Mouse (Mus musculus): Measurements from ENCODE around the gene Gm42742. TPM values are rescaled to one million over a fixed set of nuclear protein-coding genes. Genes with fewer than 3 reads are reported as not detected.
A peak's percentile ranks its signal among the peaks of the same experiment; 100 is the strongest.

The Gm42742 gene
- polyA plus RNA-seq, 1 experiment from 2014 or later: 50.8 TPM

DNA sequence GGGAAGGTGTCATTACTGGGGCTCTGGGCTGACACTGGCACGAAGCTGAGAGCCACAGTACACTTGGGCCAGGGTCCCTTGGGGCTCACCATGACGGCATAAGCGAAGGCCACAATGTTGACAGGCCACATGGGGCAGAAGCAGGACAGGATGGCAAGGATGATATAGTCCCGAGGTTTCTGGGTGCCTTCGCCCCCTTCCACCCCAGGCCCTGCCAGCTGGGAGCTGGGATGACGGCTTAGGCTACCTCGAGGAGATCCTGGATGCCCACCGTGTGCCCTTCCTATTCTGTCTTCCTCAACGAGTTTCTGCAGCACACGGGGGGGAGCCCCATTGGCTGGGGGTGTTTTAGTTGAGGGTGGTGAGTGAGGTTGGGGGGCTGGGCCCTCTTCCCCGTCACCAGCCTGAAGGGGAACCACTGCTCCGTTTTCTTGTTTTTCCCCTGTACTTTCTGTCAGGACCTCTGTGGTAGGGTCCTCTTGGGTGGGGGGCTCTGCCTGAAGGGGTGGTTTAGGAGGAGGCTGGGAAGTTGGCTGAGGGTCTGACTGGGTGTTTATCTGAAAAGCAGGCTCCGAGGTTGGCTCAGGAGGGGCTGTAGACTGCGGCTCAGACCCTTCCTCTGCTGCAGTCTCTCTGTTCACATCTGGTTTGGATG lies 1.5 kb downstream of the Gm42742 start:
- peaks cover 37% of the 10 kb centered on the region for H3K36me3 ChIP-seq
- 79% methylated on average over 14 of the region's 14 CpGs for WGBS
- H3K4me2 ChIP-seq: peak overlapping the region; percentile 87; the same call in 1 of the 2 replicates
- ATAC-seq (ENCODE audit: insufficient number of reproducible peaks, low FRiP score): no peak
- H3K27me3 ChIP-seq (replicated peaks): no peaks in the 10 kb centered on the region
- H3K9ac ChIP-seq: no peak overlapping the region
- peaks cover 63% of the 10 kb centered on the region for H3K4me1 ChIP-seq (replicated peaks)
- H3K9me3 ChIP-seq (replicated peaks): no peaks in the 10 kb centered on the region
- no peak overlapping the region for H3K4me3 ChIP-seq
- H3K27ac ChIP-seq (ENCODE audit: poor library complexity, severe bottlenecking): no peak overlapping the region

DNA sequence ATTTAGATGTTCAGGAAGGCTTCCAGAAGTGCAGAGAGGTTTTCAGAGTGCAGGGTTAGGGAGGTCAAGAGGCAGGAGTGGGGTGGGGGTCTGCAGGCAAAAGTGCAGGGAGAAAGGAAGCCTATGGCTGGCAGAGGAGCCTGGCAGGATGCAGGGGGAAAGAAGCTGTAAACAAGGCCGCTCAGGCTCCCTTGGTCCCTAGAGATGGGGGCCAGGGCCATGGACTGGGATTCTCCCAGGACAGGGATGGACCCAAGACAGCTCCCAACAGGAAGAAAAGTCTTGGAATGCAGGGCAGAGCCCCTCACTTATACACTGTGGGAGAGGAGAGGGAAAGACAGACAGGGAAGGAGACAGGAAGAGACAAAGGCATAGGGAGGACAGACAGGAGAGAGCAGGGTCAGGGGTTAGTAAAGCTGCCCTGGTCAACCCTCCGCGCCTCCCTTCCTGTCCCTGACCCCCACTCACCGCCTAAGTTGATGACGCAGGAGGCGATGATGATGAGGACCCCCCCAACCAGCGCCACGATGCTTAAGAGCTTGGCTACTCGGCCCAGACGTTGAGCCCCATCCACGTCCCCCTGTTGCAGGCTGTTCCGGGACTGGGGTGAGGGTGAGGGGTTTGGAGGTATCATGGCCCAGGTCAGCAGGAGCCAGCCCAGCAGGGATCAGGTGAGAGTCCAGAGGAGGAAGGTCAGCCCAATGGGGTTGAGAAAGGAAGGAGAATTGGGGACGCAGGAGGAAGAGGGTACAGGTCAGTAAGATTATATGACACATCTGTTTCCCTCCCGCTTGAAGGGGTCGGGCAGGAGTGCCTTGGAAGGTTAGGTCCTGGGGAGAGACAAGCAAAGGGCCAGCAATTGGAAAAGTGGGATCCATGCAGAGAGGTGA lies 2.2 kb downstream of the Gm42742 start:
- Histone ChIP-seq H3K4me2 (peak overlapping the region; percentile 11; the same call in 1 of the 2 replicates), H3K4me1 (replicated peaks) (peaks cover 62% of the 10 kb centered on the region), H3K9me3 (replicated peaks) (no peaks in the 10 kb centered on the region), H3K27ac (ENCODE audit: poor library complexity, severe bottlenecking) (no peak overlapping the region), H3K36me3 (peaks cover 30% of the 10 kb centered on the region), H3K4me3 (no peak overlapping the region), H3K9ac (peak overlapping the region; percentile 3; the same call in 1 of the 2 replicates), H3K27me3 (replicated peaks) (no peaks in the 10 kb centered on the region)
- no peak for ATAC-seq (ENCODE audit: insufficient number of reproducible peaks, low FRiP score)
- 77% methylated on average over 15 of the region's 15 CpGs for WGBS

DNA sequence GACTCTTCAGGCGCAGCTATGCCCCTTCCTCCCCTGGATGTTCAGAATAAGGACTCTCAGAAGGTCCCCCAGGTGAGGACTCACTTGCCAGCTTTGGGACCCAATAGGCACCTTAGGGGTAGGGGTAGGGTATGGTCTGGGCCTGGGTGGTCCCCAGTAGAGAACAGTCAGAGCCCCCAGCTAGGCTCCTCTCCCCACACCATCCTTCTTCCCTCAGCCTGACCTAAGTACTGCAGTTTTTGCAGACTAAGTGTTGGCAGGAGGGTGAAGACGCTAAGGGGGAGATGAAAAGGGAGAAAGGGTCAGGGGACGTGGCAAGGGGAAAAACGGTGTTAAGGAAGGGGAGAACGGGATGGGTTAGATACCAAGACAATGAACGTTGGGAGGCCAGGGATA lies 2.9 kb downstream of the Gm42742 start:
- Histone ChIP-seq H3K4me2 (no peak overlapping the region), H3K36me3 (peaks cover 30% of the 10 kb centered on the region), H3K27me3 (replicated peaks) (no peaks in the 10 kb centered on the region), H3K4me3 (no peak overlapping the region), H3K27ac (ENCODE audit: poor library complexity, severe bottlenecking) (no peak overlapping the region), H3K4me1 (replicated peaks) (peaks cover 61% of the 10 kb centered on the region), H3K9ac (0 out of 2 replicates have a peak overlapping the region, but pooled peaks have one; percentile 3), H3K9me3 (replicated peaks) (no peaks in the 10 kb centered on the region)
- WGBS: 45% methylated on average over 6 of the region's 6 CpGs
- ATAC-seq (ENCODE audit: insufficient number of reproducible peaks, low FRiP score): no peak

DNA sequence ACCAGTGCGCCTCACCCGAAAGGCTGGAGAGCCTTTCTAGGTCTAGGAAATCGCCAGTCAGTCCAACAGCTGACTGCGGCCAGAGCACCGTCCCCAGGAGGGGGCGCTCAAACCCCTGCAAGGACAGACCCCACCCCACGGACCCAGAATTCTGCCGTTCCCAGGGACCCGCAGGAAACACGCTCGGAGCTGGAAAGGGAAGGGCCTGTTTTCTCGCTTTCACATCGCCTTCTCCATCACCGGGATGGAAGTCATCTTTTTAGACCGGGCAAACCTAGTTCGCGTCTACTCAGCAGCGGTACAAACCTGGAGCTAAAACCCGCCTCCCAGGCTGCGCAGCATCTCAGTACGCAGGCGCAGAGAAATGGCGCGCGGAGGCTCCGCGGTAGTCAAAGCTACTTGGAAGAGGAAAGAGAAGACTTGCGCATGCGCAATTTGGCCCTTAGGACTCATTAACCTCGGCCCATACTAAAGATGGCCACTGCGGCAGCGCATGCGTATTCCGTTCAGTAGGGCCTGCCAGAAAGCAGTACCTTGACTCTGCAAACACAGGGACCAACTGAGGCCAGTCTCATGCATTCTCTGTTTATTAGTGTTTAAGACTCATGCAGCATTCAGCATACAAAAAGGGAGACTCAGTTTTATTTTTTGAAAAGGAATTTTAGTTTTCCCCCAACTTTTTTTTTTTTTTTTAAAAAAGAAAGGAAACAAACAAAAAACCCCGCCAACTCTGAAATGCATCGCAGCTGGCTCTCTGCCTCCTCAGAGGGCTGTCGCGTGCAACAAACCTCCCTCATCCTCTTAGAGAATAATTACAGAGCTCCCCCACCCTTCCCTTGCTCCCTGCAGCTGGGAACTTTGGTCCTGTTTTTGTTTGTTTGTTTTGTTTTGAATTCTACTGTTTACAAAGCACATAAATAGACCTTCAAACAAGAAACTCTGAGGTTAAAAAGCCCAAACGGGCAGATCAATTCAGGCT lies 3.6 kb downstream of the Gm42742 start, which contains the start of gene Pagr1a:
Gene Pagr1a (minus strand): TSS at position 382 of the 979 bp plus-strand sequence.
- Histone ChIP-seq H3K4me3 (peak within 1 kb of the TSS; percentile 63), H3K4me1 (replicated peaks) (peaks cover 54% of the 10 kb centered on the region), H3K9me3 (replicated peaks) (no peaks in the 10 kb centered on the region), H3K9ac (peak within 1 kb of the TSS; percentile 80), H3K4me2 (peak within 1 kb of the TSS; percentile 89), H3K27me3 (replicated peaks) (no peaks in the 10 kb centered on the region), H3K27ac (ENCODE audit: poor library complexity, severe bottlenecking) (peak within 1 kb of the TSS; percentile 95), H3K36me3 (peaks cover 30% of the 10 kb centered on the region)
- WGBS: 5% methylated on average over 39 of the region's 39 CpGs
- peak; percentile 87 for ATAC-seq (ENCODE audit: insufficient number of reproducible peaks, low FRiP score)

DNA sequence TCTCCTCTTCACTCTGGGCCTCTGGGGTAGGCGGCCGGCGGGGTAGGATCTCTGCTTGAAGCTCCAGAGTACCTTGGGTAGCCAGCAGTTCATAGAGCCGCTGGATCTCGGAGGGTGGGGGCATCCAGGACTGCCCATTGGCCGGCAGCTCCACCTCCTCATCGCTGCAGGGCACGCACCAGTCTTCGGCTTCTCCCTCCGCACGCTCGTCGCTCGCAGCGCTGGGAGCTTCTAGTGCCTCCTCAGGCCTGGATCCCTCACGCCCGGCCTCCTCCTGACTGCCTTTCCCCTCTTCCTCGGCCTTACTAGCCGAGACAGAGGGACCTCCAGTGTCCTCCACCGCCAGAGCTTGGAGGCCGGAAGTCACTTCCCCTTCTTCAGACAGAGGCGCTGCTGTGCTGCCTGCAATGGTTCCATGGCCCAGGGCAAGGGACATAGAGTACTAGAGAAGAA lies 4.4 kb downstream of the Gm42742 start:
- ATAC-seq (ENCODE audit: insufficient number of reproducible peaks, low FRiP score): peak; percentile 70
- Histone ChIP-seq H3K9me3 (replicated peaks) (no peaks in the 10 kb centered on the region), H3K27ac (ENCODE audit: poor library complexity, severe bottlenecking) (peak overlapping the region; percentile 95), H3K27me3 (replicated peaks) (no peaks in the 10 kb centered on the region), H3K9ac (peak overlapping the region; percentile 80), H3K4me3 (peak overlapping the region; percentile 63), H3K4me1 (replicated peaks) (peaks cover 47% of the 10 kb centered on the region), H3K4me2 (peak overlapping the region; percentile 89), H3K36me3 (peaks cover 30% of the 10 kb centered on the region)
- whole genome bisulfite sequencing: 0% methylated on average over 22 of the region's 22 CpGs

DNA sequence TGATC lies 4.6 kb downstream of the Gm42742 start, which contains the start of gene Pagr1b:
Gene Pagr1b (minus strand): TSS at position 4 of the 5 bp plus-strand sequence.
- H3K4me2 ChIP-seq: peak within 1 kb of the TSS; percentile 89
- no peaks in the 10 kb centered on the region for H3K9me3 ChIP-seq (replicated peaks)
- no peaks in the 10 kb centered on the region for H3K27me3 ChIP-seq (replicated peaks)
- no peak for ATAC-seq (ENCODE audit: insufficient number of reproducible peaks, low FRiP score)
- peak within 1 kb of the TSS; percentile 80 for H3K9ac ChIP-seq
- H3K4me3 ChIP-seq: peak within 1 kb of the TSS; percentile 63
- H3K36me3 ChIP-seq: peaks cover 30% of the 10 kb centered on the region
- peak within 1 kb of the TSS; percentile 95 for H3K27ac ChIP-seq (ENCODE audit: poor library complexity, severe bottlenecking)
- H3K4me1 ChIP-seq (replicated peaks): peaks cover 44% of the 10 kb centered on the region

DNA sequence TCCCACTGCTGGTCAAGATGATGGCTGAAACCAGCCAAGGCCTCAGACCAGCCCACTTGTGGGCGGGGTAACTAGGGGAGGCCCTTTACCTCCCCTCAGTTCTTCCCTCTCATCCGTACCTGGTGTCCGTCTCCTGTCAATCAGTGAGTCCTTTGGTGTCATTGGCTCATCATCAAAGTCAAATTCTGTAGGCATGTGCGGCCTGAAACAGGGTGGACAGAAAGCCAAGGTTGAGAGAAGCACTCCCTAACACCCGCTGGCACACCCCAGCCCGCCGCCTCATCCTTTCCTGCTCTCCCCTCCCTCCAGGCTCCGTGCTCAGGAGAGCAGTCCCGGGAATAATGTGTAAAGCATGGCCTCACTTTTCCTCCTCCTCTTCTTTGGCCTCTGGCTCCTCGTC lies 4.8 kb downstream of the Gm42742 start:
- Histone ChIP-seq H3K4me3 (peak overlapping the region; percentile 63), H3K36me3 (peaks cover 30% of the 10 kb centered on the region), H3K4me2 (peak overlapping the region; percentile 89), H3K27me3 (replicated peaks) (no peaks in the 10 kb centered on the region), H3K9me3 (replicated peaks) (no peaks in the 10 kb centered on the region), H3K4me1 (replicated peaks) (peaks cover 42% of the 10 kb centered on the region), H3K9ac (peak overlapping the region; percentile 80), H3K27ac (ENCODE audit: poor library complexity, severe bottlenecking) (peak overlapping the region; percentile 95)
- WGBS: 1% methylated on average over 10 of the region's 10 CpGs
- ATAC-seq (ENCODE audit: insufficient number of reproducible peaks, low FRiP score): peak; percentile 70

DNA sequence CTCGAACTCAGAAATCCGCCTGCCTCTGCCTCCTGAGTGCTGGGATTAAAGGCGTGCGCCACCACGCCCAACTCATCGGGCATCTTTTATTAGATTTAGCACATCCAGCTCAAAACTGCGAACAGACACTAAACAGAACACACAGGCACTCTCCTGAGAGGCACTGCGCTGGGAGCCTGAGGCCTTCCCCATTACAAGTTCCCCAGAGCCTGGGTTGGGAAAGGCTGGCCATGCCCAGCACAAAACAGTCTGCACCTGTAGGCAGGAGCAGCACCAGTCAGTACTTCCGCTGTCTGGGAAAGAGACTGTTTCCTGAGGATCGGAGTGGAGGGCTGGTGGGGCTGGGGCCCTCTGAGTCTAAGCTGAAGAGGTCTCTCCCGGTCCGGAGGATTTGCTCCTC lies 5.9 kb downstream of the Gm42742 start:
- Histone ChIP-seq H3K9me3 (replicated peaks) (no peaks in the 10 kb centered on the region), H3K4me2 (peak overlapping the region; percentile 89), H3K9ac (0 out of 2 replicates have a peak overlapping the region, but pooled peaks have one; percentile 66), H3K4me3 (no peak overlapping the region), H3K36me3 (peaks cover 36% of the 10 kb centered on the region), H3K27me3 (replicated peaks) (no peaks in the 10 kb centered on the region), H3K4me1 (replicated peaks) (peaks cover 33% of the 10 kb centered on the region), H3K27ac (ENCODE audit: poor library complexity, severe bottlenecking) (no peak overlapping the region; the same call in 1 of the 2 replicates)
- no peak for ATAC-seq (ENCODE audit: insufficient number of reproducible peaks, low FRiP score)
- WGBS: 90% methylated on average over 12 of the region's 12 CpGs

DNA sequence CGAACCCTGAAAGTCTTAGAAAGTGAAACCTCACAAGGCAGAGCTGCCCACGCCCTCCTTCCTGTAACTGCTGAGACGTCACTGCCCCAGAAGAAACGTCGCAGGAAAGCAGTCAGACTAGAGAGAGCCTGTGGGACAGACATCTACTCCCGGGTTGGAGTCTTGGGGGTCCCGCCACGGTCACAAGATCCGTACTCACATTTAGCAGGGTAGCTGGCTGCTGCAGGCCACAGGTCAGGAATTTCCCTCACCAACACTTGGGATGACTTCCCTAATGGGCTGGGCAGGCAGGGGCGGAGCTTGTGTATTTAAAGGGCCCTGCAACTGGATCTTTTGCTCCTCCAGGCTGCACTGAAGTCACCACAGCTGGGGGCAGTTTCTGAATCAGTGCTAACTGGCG lies 6.6 kb downstream of the Gm42742 start, which contains the start of gene Mvp:
Gene Mvp (minus strand): TSS at position 302 of the 400 bp plus-strand sequence.
- Histone ChIP-seq H3K27ac (ENCODE audit: poor library complexity, severe bottlenecking) (peak within 1 kb of the TSS; percentile 36), H3K4me2 (peak within 1 kb of the TSS; percentile 89), H3K4me3 (peak within 1 kb of the TSS; percentile 63), H3K27me3 (replicated peaks) (no peaks in the 10 kb centered on the region), H3K36me3 (peaks cover 36% of the 10 kb centered on the region), H3K9ac (peak within 1 kb of the TSS; percentile 80), H3K4me1 (replicated peaks) (peaks cover 34% of the 10 kb centered on the region), H3K9me3 (replicated peaks) (no peaks in the 10 kb centered on the region)
- 33% methylated on average over 11 of the region's 11 CpGs for WGBS
- ATAC-seq (ENCODE audit: insufficient number of reproducible peaks, low FRiP score): no peak

DNA sequence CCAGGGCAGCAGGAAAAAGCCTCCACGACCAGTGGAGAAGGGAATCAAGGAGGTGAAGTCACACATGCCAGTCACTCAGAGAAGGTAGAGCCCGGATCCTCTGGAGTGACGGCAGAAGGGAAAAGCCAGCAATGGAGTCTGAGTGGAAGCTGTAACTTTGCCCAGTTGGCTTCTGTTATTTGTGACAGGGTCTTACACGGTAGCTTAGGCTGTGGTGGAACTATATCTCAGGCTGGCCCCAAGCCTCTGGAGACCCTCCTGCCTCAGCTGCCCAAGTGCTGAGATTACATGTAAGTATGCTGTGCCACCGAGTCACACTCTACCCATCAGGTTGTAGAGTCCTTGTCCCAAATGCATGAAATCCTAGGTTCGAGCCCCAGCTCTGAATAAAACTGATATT lies 7.5 kb downstream of the Gm42742 start:
- Histone ChIP-seq H3K27me3 (replicated peaks) (no peaks in the 10 kb centered on the region), H3K36me3 (peaks cover 36% of the 10 kb centered on the region), H3K9ac (no peak overlapping the region), H3K27ac (ENCODE audit: poor library complexity, severe bottlenecking) (no peak overlapping the region), H3K4me1 (replicated peaks) (peaks cover 40% of the 10 kb centered on the region), H3K9me3 (replicated peaks) (no peaks in the 10 kb centered on the region), H3K4me2 (peak overlapping the region; percentile 89), H3K4me3 (no peak overlapping the region)
- ATAC-seq (ENCODE audit: insufficient number of reproducible peaks, low FRiP score): no peak
- 91% methylated on average over 6 of the region's 6 CpGs for WGBS
